Mouse (Mus musculus): Measurements from ENCODE around the gene Gda.

Gene Gda

DNA sequence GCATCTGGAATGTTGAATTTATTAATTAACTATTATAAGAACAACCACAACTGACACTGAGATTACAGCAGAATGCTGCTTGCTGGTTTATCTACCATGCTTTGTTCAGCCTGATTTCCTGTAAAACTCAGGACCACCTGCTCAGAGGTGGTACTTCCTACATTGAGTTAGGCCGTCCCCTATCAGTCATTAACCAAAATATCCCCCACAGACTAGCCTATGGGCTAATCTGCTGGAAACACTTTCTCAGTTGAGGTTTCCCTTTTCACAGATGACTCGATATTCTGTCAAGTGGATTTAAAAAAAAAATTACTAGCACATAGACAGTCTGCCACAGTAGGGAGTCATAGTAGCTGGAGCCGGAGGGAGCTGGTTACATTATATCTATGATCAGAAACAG, 31.5 kb downstream of the Gda start:
- no peak for DNase-seq

DNA sequence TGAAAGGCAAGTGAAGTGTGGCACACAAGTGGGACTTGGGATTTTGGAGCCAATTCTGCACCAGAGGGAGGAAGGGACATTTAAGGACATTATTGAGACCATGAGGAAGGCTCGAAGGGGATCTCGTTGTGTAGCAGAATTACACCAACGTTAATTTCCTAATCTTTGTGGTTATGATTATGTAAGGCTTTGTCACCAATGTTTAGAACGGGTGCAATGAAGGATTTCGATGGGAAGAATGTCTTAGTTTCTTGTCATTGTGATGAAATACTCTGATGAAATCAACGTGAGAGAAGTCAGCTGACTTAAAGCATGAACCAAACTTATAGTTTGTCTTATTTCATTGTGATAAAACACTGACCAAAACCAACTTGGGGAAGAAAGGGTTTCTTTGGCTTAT, 32.4 kb downstream of the Gda start:
- DNase-seq = no peak

DNA sequence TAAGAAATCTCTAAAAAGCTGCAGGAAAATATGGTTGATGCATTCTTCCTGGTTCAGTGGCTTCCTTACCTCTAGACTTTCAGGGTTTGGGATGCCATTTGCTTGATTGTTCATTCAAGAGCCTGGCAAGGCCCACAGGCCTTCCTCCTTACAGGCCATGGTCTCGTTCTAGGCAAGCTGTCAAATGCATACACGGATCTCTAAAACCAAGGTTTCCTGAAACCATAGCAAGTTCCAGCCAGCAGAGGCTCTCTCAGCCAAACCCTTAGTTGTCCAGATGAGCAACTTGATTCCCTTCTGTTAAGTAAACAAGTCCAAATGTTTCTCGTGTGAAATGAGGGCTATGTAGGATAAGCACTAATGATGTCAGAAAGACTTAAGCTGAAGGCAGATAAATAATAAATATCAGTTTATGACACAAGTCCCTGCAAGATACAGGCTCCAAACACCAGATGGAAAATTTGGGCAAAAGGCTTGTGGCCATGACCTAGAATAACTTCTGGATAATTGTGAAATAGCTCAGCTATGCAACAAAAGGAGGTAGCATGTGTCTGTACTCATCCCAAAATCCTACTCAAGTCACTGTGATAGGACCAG, 34.0 kb downstream of the Gda start:
- DNase-seq = no peak

DNA sequence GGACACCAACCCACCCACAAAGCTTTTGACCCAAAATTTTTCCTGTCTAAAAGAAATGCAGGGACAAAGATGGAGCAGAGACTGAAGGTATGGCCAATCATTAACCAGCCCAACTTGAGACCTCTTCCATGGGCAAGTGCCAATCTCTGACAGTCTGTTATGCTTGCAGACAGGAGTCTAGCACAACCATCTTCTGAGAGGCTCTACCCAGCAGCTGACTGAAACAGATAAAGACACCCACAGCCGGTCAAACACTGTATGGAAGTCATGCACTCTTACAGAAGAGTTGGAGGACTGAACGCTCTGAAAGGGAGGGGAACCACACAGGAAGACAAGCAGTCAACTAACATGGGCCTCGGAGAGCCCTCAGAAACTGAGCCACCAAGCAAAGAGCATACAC, 36.7 kb downstream of the Gda start:
- DNase-seq = no peak

DNA sequence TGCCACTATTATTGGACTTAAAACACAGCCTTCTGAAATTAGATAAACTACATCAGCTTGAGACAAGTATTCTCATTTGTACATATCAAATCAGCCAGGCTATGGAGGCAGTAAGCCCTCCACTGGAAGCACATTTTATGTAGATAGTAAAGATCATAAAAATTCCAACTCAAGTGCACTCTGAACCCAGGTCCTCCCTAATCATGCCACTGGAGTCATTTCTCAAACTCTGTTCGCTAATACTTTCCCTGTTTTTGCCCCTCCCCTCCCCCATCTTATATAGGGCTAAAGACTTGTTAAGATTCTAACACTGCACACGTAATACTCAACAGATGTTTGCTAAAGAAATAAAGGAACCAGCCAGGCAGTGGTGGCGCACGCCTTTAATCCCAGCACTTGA, 39.9 kb downstream of the Gda start:
- no peak for DNase-seq

DNA sequence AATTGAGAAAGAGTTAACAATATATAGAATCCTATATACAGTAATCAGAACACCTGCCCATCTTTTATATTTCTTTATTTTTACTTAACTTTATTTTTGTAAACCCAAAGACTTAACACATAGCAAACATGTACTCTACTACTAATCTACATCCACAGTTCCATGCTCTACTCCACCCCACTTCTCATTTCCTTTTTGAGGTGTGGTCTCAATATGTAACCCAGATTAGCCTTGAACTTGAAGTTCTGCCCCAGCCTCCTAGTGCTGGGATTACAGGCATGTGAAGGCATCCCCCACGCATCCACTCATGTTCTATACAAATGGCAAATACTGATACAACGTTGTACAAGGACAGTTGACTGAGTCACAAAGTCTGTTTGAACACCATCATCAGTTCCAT, 40.4 kb downstream of the Gda start:
- no peak for DNase-seq

DNA sequence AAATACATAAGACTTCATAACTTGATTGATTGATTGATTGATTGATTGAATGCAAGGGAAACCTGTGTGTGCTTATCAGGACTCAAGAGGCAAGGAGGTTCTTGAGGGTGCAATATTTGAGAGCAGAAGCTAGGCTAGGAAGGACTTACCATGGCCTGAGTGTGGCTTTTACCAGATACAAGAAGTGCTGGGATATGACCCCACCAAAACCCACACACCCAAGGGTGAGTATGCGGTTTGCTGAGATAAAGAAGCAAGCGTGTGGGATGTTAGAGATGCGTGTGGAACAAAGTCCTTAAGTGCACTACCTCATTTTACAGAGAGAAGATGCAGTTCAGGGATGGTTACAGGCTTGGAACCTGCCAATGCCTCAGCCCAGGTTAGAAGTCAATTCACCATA, 41.0 kb downstream of the Gda start:
- no peak for DNase-seq

DNA sequence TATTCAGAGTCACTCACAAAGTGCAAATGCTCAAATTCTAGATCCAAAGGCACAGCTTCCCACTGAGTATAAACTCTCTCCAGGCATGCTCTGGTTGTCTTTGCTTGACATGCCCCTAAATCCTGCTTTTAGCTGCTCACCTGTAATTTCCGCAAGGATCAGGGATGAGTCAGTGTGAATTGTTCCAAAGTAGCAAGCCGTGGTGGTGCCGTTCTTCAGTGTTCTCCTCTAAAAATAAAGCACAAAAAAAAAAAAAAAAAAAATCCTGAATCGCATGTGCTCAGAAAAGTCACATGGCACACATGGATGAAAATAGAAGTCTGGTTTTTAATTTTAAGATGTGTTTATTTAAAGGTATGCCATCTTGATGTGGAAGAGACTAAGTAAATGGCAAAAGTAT, 47.9 kb downstream of the Gda start:
- no peak for DNase-seq

DNA sequence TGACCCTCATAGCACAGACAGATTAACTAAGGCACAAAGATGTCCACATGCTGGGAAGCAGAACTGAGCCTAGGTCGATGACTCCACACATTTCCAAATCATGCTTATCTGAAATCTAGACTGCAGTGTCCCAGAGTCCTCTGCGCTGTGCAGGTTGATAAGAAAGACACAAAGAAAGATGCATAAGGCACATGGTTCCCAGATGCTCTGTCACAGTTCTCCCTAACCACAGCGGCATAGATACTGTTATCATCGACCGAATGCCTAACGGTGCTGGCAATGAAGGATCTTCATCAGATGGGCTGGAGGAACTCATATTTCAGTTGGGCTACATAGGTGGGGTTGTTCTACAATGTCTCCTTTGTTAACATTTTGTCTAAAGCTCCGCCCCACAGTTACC, 49.5 kb downstream of the Gda start:
- DNase-seq = no peak

DNA sequence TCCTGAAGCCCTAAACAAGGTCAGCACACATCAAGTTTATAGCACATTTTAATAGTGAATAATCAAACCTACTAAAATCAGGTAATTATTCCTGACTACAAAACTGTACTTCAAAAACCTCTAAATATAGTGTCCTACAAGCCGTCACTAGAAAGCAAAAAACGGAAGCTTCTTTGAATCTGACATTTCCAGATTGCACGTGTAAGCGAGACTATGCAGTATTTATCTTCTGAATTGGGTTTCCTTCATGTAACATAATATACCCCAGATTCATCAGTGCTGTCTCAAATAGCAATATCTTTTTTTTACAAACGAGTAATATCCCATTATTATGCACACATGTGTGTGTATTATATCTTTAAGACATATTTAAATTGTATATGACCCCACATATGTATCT, 54.8 kb downstream of the Gda start:
- DNase-seq = no peak

DNA sequence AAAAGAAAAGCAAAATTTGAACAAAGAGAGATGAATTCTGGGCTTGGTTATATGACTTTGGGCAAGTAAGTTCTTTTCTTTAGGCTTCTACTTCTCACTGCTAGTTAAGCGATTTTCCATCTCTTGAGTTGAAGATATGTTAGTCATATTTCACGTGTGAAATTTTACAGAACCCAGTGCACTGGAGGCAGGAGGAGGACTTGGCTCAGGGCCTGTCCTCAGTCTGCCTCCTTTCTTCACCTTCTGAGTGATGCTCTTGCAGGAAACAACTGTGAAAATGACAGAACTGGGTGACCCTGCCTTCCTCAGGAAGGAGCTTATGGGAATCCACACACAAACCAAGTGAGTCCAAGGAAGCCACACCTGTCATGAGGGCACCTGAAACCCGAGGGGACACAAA, 57.9 kb downstream of the Gda start:
- no peak for DNase-seq

DNA sequence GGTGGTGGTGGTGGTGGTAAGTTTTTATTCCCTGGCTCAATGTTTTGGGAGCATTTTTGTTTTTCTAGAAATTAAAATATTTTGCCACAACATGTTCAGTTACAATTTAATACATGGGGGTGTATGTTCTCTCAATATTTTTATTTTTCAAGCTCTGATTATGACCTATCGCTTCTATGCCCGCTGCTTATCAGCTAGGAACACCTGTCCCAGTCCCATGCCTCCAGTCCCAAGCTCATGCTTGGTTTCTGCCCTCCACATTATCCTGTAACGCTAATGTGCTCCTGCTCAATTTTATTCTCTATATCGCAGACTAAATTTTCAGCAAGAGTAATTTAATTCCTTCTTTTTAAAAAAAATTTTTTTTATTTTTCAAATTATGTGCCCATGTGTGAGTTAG, 64.1 kb downstream of the Gda start:
- no peak for DNase-seq

DNA sequence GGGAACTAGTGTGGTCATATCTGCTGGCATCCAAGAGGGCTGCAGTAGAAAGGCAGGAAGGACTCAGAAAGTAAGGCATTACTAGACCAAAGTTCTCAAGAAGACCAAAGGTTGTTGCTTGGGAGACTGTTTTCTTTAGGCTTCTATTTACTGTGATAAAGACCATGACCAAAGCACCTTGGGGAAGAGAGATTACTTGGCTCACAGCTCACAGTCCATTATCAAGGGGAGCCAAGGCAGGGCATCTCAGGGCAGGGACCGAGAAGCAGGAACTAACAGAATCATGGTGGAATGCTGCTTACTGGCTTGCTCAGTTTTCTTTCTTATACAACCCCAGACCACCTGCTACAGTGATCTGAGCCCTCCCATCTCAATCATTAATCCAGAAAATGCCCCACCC, 65.9 kb downstream of the Gda start:
- no peak for DNase-seq

DNA sequence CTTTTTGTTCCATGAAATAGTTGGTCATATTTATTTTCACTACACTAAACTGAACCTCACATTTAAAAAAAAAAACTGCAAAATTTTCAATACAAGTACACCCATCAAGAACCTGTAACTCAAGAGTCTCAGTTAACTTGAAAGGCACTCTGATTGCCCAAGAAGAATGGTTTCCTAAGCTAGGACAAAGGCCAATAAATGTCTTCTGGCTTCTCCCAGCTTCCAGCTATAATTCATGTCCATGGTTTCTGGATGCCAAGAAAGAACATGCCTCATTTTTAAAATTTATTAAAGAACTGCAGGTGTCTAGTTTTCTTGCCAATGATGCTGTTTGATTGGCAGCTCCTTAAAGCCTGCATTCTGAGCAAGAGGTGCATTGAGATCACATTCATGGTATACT, 75.3 kb downstream of the Gda start:
- DNase-seq = no peak

DNA sequence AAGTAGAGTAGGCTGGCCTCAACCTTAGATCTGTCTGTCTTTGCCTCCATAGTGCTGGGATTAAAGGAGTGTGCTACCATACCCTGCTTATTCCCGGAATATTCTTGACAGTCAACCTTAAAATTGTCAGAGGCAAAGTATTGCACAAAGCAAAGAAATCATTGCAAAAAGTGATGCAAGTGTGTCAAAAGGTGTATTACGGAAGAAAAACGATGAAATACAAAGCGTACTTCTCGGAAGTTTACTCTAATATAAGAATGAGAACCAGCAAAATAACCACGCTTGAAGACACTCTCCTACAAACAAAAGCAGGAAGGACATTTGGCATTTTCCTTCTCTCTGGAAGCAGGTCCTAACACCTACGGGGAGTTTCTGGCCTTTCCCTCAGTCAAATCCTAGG, 76.9 kb downstream of the Gda start:
- DNase-seq = no peak

DNA sequence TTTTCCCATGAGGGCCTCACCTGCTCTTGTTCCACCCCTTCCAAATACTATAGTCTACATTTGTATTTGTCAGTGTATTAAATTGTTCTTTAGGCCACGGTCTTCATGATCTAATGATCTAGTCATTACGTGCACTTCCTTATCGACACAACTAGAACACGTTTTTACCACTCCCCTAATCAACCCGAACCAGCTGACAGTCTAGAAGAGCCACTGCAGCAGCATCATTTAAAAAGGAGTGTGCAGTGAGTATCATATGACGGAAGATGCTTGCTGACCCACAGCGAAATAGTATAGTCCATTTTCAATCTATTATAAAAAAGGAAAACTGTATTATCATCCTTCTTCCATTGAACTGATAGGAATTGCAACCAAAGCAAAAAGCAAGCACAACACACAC, 82.3 kb downstream of the Gda start:
- no peak for DNase-seq

DNA sequence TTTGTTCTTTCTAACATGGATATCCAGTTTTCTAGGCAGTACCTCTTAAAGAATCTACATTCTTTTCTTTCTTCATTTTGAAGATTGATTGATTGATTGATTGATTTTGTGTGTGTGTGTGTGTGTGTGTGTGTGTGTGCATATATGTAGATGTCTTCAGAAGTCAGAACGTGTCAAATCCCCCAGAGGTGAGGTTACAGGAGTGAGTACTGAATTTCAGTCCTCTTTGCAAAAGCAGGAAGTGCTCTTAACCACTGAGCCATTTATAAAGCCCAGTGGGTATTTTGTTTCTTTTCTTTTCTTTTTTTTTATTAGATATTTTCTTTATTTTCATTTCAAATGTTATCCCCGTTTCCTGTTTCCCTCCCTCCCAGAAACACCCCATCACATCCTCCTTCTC, 86.4 kb downstream of the Gda start:
- no peak for DNase-seq

DNA sequence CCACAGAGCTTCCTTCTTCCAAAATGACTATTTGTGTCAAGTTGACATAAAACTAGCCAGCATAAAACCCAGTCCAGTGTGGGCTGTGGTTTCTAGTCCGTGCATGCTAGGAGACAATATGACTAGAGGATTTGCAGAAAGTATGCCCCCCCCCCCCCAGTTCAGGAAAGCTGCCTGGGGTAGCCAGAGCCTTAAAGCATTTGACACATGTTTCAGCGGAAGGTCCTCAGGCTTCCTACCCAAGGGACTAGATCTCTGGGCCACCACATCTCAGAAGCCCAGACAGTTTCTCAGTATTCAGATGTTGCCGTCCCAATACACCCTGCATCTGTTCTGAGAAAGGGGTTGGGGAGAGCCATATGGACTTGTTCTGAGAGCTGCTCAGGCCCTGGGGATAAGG, 89.0 kb downstream of the Gda start:
- no peak for DNase-seq

DNA sequence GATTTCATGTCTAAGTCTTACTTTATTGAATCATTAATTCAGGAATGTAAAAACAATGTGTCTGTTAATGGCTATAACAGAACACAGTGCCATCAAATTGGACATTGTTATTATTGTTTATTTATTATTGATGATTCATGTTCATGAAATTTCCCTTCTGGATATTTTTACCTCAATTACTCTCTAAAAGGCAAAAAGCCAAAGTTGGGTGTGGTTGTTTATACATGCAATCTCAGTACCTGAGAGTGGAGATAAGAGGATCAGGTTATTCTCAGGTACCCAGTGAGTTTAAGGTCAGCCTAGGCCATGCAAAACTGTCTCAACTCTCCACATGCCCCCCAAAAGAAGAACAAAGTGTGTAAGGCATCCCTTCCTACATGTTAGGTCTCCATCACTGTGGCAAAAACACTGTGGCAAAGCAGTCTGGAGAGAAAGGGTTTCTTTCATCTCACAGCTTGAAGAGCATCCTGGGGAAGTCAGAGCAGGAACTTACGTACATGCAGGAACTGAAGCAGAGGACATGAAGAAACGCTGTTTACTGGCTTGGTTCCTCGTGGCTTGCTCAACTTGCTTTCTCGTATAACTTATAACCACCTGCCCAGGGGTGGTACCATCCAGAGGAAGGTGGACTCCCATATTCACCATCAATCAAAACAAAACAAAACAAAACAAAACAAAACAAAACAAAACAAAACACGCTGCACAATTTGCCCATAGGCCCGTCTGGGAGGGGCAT, 89.6 kb downstream of the Gda start:
- DNase-seq = no peak

DNA sequence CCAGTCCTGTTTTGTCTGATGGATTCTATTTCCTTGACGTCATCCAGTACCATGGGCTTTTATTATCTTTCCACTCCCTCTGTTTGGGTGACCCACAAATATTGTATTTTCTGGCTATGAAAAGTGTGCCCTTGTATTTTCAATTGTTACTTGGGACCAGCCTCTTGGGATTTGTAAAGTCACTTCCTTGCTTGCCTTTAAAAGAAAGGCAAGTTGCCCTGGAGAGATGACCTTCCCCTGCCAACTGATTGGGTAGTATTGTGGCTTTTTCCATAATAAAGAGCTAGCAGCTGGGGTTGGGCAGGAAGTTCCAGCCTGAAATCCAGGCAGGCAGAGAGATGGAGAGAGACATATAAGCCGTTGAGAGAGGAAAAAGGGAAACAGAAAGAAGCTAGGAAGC, 91.5 kb downstream of the Gda start:
- no peak for DNase-seq

DNA sequence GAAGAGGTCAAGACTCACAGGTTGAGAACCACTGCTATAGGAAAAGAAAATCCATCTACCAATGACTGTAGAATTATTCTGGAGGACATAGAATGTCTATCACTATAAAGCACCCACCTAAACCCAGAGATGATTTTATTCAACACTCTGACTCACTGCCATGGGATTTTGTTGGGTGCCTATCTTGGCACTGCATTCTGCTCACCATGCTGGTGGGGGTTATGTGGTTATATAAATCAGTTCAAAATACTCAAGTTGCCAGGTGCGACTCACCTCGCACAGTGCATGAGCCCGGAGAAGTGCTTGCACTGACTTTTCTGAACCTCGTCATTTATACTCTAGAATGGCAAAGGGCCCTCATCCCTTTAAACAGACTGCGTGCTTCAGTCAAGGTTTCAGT, 94.0 kb downstream of the Gda start:
- no peak for DNase-seq

DNA sequence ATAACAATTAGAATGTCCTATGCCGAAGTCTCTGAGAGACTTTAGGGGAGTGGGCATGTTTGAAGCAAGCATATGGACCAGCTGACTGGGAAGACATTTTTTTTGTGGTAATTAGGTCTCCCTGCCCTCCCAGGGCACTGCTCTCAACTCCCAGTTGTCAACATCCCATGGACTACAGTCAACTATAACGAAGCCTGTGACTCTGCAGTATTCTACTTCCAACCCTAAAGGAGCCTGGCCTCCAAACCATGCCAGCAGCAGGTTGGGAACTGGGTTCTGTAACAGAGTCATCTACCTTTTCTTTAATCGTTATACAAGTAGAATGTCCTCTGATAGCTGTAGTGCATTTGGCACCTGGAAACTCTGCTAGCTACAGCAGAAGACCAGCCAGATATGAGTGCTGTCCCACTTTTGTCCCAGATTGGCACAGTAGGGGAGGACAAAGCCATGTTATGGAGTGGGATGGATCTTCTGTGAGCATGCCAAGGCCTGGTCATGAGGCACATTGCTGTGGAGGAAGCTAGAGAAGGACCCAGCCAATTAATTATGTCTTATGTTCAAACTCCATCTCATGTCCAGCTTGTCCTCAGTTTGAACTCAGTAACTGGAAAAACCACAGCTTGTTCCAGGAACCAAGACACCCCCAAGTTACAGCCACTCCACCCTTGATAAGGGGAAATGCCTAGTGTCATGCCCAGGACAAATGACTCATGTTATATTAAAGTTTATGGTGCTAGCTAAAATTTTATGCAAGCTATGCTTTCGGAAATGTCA, 96.6 kb downstream of the Gda start:
- DNase-seq = no peak

DNA sequence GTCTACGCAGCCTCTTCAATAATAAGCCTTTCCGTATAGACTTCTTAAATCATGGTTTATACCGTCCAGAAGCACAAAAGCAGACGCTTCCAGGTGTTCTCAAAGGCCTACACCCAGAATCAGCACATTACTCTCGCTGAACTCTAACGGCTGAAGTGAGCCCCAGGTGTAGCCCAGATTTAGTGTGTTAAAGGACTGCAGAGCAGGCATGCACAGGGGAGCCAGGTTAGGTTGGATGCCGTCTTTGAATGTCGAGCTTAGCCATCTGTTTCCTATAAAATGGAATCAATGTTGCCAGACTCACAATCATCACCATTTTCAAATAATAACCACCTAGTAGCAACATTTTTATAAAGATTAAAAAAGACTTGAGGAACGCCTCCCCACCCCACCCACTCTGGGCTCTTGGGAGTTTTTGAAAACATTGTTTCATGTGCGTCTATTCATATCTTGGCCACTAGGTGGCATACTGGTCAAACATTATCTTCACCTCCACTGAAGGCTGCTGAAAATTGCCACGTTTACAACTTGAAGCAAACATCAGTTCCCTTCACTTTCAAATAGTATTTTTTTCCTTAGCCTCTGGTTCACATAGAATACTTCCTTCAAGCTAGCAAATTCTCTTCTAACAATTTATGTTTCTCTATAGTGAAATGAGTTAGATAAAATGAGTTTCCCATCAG, 100.0 kb downstream of the Gda start:
- peak in 1 of 2 experiments; percentile 18 for DNase-seq

All from spleen, adult 18-20 months (tissue).